Mouse (Mus musculus) C2C12 (cell line): ENCODE data around the gene Syce3. TPM values are rescaled to one million over a fixed set of nuclear protein-coding genes. Genes with fewer than 3 reads are reported as not detected.

Experiments
- H3K27me3 ChIP-seq: one replicate; pipeline ENCODE4 v1.6.1; 2011; ENCODE audit not compliant: control insufficient read depth, insufficient read depth, insufficient read length
- H3K36me3 ChIP-seq: one replicate; pipeline ENCODE4 v1.6.1; 2011; ENCODE audit not compliant: control insufficient read depth, insufficient read depth
- H3K4me3 ChIP-seq: one replicate; pipeline ENCODE4 v1.5.1; 2011; ENCODE audit warnings: mild to moderate bottlenecking, control low read depth; ENCODE audit not compliant: poor library complexity, insufficient read depth, severe bottlenecking
- H3K79me2 ChIP-seq: one replicate; pipeline ENCODE4 v1.6.1; 2011; ENCODE audit not compliant: control insufficient read depth, insufficient read depth
- H3K79me3 ChIP-seq: one replicate; pipeline ENCODE4 v1.6.1; 2011; ENCODE audit warnings: low read depth, control low read depth
- H3ac ChIP-seq: one replicate; pipeline ENCODE3; 2011; ENCODE audit warnings: low read depth; ENCODE audit not compliant: control insufficient read depth, insufficient read length
- CEBPB ChIP-seq: IDR thresholded peaks from one replicate; pipeline ENCODE4 v1.6.1; 2011; ENCODE audit warnings: low read depth, mild to moderate bottlenecking, control low read depth, moderate library complexity
- CTCF ChIP-seq: IDR thresholded peaks from one replicate; pipeline ENCODE4 v1.5.1; 2011; ENCODE audit not compliant: control insufficient read depth, insufficient read depth, insufficient read length
- FOSL1 ChIP-seq: IDR thresholded peaks from one replicate; pipeline ENCODE4 v1.8.0; 2011; ENCODE audit warnings: mild to moderate bottlenecking, low read length; ENCODE audit not compliant: poor library complexity, insufficient read depth, severe bottlenecking
- MAX ChIP-seq: IDR thresholded peaks from one replicate; pipeline ENCODE4 v1.6.1; 2011; ENCODE audit warnings: mild to moderate bottlenecking, control low read depth
- MYOD1 ChIP-seq: IDR thresholded peaks from one replicate; pipeline ENCODE4 v1.6.1; 2011; ENCODE audit warnings: low read depth; ENCODE audit not compliant: control insufficient read depth, insufficient read length
- MYOG ChIP-seq: IDR thresholded peaks from one replicate; pipeline ENCODE4 v1.6.1; 2011; ENCODE audit not compliant: control insufficient read depth, insufficient read length; ENCODE audit errors: extremely low read depth
- USF1 ChIP-seq: IDR thresholded peaks from one replicate; pipeline ENCODE4 v1.6.1; 2011; ENCODE audit warnings: low read depth, mild to moderate bottlenecking, control low read depth, moderate library complexity
- long read RNA-seq, 2 experiments: library from polyadenylated mRNA; unstranded; transcript quantifications; one replicate each; pipeline ENCODE4 v2.0.0; 2019 to 2020
- polyA plus RNA-seq: library from polyadenylated mRNA; unstranded; fragments of >200 nt; fragmentation: generic; extraction: Trizol; gene quantifications from one replicate; pipeline ENCODE4 v1.2.1, GENCODE M21; 2012; ENCODE audit warnings: missing spikeins

The Syce3 gene
- polyA plus RNA-seq: not detected
- long read RNA-seq, experiment 1: 0 reads
- long read RNA-seq, experiment 2: 0 reads

- H3K4me3 ChIP-seq: no peak within 1 kb of the TSS
- no peaks in the 10 kb centered on the region for H3K36me3 ChIP-seq
- no peaks in the 10 kb centered on the region for H3K79me3 ChIP-seq
- TF ChIP-seq MYOG: no peak
- TF ChIP-seq FOSL1: no peak
- no peak for TF ChIP-seq MYOD1
- no peak for TF ChIP-seq CTCF
- no peak for TF ChIP-seq CEBPB
- no peak for TF ChIP-seq USF1
- no peak for TF ChIP-seq MAX
- H3K79me2 ChIP-seq: no peaks in the 10 kb centered on the region
- peaks cover 6% of the 10 kb centered on the region for H3K27me3 ChIP-seq
- no peak within 1 kb of the TSS for H3ac ChIP-seq
These were observed at the start of gene Syce3 for GRCm38 (mm10) chr15:89410118-89410517. Syce3 (minus strand) TSS chr15:89410503.

GRCm38 (mm10) chr15:89459821-89460220 lies 49.5 kb upstream of the Syce3 start:
- Histone ChIP-seq H3K79me2 (no peaks in the 10 kb centered on the region), H3K79me3 (no peaks in the 10 kb centered on the region), H3K4me3 (no peak overlapping the region), H3ac (no peak overlapping the region), H3K27me3 (peaks cover 75% of the 10 kb centered on the region), H3K36me3 (no peaks in the 10 kb centered on the region)
- TF ChIP-seq USF1 (no peak), FOSL1 (no peak), CEBPB (no peak), MYOG (no peak), MAX (no peak), CTCF (no peak), MYOD1 (no peak)

GRCm38 (mm10) chr15:89458942-89459341 lies 48.6 kb upstream of the Syce3 start:
- no peak for TF ChIP-seq FOSL1
- TF ChIP-seq CEBPB: no peak
- TF ChIP-seq CTCF: no peak
- TF ChIP-seq MAX: no peak
- Histone ChIP-seq H3K79me2 (no peaks in the 10 kb centered on the region), H3K27me3 (peaks cover 76% of the 10 kb centered on the region), H3ac (no peak overlapping the region), H3K4me3 (no peak overlapping the region), H3K79me3 (no peaks in the 10 kb centered on the region), H3K36me3 (no peaks in the 10 kb centered on the region)

GRCm38 (mm10) chr15:89455642-89456041 lies 45.3 kb upstream of the Syce3 start:
- TF ChIP-seq FOSL1 (no peak), CTCF (no peak), MYOD1 (no peak), USF1 (no peak), MAX (no peak), MYOG (no peak), CEBPB (no peak)
- peaks cover 78% of the 10 kb centered on the region for H3K27me3 ChIP-seq

GRCm38 (mm10) chr15:89454857-89455256 lies 44.6 kb upstream of the Syce3 start:
- TF ChIP-seq MYOG: no peak
- no peak for TF ChIP-seq FOSL1
- H3K4me3 ChIP-seq: no peak overlapping the region
- peaks cover 79% of the 10 kb centered on the region for H3K27me3 ChIP-seq
- no peaks in the 10 kb centered on the region for H3K79me2 ChIP-seq
- no peak overlapping the region for H3ac ChIP-seq
- H3K36me3 ChIP-seq: no peaks in the 10 kb centered on the region
- H3K79me3 ChIP-seq: no peaks in the 10 kb centered on the region

More at GRCm38 (mm10) chr15:89455642-89456041, 45.3 kb upstream of the Syce3 start:
- H3K36me3 ChIP-seq: no peaks in the 10 kb centered on the region
- no peaks in the 10 kb centered on the region for H3K79me2 ChIP-seq
- H3K4me3 ChIP-seq: no peak overlapping the region
- H3ac ChIP-seq: no peak overlapping the region
- H3K79me3 ChIP-seq: no peaks in the 10 kb centered on the region

- Histone ChIP-seq H3K36me3 (no peaks in the 10 kb centered on the region), H3K4me3 (no peak within 1 kb of the TSS), H3K27me3 (peaks cover 78% of the 10 kb centered on the region), H3K79me2 (no peaks in the 10 kb centered on the region), H3K79me3 (no peaks in the 10 kb centered on the region), H3ac (no peak within 1 kb of the TSS)
- no peak for TF ChIP-seq MYOG
- no peak for TF ChIP-seq MYOD1
- TF ChIP-seq CEBPB: no peak
- TF ChIP-seq MAX: no peak
- no peak for TF ChIP-seq FOSL1
These were observed 43.7 kb upstream of the Syce3 start, which contains the start of gene Mapk8ip2 for GRCm38 (mm10) chr15:89453865-89454478. Mapk8ip2 (plus strand) TSS chr15:89453913.
